Mouse (Mus musculus) hematopoietic multipotent progenitor cell, adult 10-12 weeks (in vitro differentiated cells): Measurements from ENCODE around the gene Rad1. TPM values are rescaled to one million over a fixed set of nuclear protein-coding genes. Genes with fewer than 3 reads are reported as not detected.

Source experiments
- polyA plus RNA-seq: library from polyadenylated mRNA; stranded (reverse); fragments of >175 nt; gene quantifications from 2 replicates; pipeline ENCODE4 v1.2.3, GENCODE M21; 2012; ENCODE audit warnings: low replicate concordance

Gene Rad1
- polyA plus RNA-seq: 7.8 and 13.8 TPM in 2 replicates

DNA sequence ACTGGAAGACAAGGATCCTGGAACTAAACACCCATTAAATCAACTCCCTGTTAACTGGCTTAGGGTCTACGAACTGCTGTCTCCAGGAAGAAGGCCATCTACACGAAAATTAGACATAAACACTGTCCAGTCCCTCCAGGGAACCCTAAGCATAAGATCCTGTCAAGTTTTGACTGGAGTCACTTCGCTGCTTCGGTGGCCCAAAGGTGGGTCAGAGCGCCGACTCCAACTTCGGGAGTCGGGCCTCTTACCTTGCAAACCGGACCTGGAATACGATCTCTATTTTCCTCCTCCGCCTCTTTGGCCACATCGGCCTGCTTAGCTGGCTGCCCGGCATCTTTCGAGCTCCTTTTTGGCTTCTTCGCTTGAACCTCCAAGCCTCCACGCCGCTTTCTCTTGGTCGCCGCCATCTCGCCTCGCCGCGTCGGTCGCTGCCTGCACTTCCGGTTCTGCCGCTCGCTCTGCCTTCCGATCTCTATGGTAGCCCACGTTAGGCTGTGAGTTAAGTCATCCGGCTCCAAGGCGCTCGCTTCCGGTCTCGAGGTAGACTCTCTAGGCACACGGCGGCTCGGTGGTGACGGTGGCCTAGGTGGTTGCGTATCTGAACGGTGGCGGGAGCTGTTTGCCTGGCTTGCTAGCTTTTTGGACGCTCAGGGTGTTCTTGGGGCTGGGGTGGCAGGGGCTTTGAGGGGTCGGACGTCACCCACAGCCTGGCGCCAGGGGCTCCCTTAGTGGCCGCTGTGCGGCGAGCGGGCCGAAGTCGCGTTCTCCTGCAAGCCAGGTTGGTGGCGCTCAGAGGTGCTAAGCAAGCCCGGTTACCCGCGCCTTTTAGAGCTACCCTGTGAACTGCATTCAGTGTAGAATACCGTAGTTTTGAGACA is at the start of gene Rad1, which contains the start of gene Brix1:
Gene Rad1, plus strand, starts transcription at position 535 of the 881 bp plus-strand sequence.
Gene Brix1, minus strand, starts transcription at position 464 of the 881 bp plus-strand sequence.

DNA sequence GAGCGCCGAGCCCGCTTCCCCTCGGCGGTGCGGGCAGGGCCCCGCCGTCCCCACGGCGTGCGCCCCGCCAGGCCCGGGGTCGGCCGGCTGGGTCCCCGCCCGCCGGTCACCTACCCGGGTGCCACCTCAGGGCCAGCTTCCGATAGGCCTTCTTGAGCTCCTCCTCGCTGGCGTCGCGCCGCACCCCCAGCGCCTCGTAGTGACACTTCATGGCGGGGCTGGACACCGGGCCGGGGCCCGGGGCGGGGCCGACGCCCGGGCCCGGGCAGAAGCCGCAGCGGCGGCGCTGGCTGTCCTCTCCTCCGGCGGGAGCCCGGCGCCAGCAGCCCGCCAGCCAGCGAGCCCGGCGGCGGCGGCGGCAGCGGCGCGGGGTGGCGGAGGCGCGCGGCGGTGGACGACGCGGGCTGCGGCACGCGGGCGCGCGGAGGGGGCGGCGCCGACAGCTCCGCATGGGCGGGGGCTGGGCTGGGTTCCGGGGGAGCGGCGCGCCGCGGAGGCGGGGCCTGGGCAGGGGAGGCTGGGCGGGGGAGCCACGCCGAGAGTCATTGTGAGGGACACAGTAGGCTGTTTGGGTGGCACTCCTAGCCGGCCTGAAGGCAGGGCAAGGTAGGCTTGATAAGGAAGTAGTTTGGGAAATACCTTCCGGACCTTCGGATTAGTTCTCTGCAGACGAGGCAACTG is 15.5 kb upstream of the Rad1 start, which contains the start of gene Dnajc21:
Gene Dnajc21, minus strand, starts transcription at position 366 of the 681 bp plus-strand sequence.

Other genes starting within 250 kb of the Rad1 start
- gene Gm21973, start 160.6 kb upstream of the Rad1 start, polyA plus RNA-seq: not detected in 2 replicates
- gene Agxt2, start 127.5 kb upstream of the Rad1 start, polyA plus RNA-seq: not detected in 2 replicates
- gene Dnajc21, start 15.5 kb upstream of the Rad1 start, polyA plus RNA-seq: 6.6 and 9.1 TPM in 2 replicates
- gene Brix1, start 71 bp upstream of the Rad1 start, polyA plus RNA-seq: 14.6 and 23.0 TPM in 2 replicates
- not detected in 2 replicates for gene Ttc23l, start 72.7 kb downstream of the Rad1 start, polyA plus RNA-seq
- gene Rai14, start 228.6 kb downstream of the Rad1 start, polyA plus RNA-seq: 0.08 and 0.30 TPM in 2 replicates